10 mouse cellular contexts compared by ENCODE assay signal in genomic region chr4:131485126-131485825, GRCm38 (mm10).
DNase-seq lines count a peak whose midpoint lies in the region.
"Had no signal": no experiment of that assay in that cellular context is flagged by ENCODE, and none has a peak within 500 bp of the region (broad histone marks: within the 10 kb centered on the region; RNA-seq: fewer than 3 reads in every experiment).

No protein-coding gene starts in this region.

- H3K4me3 ChIP-seq in limb, embryonic 10.5 days, result peak overlapping the region; percentile 27

- H3K27ac ChIP-seq in limb, embryonic 10.5 days, result peak overlapping the region; percentile 90

- 59% methylated on average over 13 of the region's 13 CpGs for WGBS in limb, embryonic 10.5 days

- no peaks in the 10 kb centered on the region for H3K27me3 ChIP-seq in limb, embryonic 10.5 days (ENCODE audit: low read depth, poor library complexity, severe bottlenecking)

- H3K36me3 ChIP-seq in limb, embryonic 10.5 days, result no peaks in the 10 kb centered on the region
- H3K36me3 ChIP-seq: G1E had no signal

- peak; percentile 43 to 53 for DNase-seq in cerebellum, postnatal 10 days
- DNase-seq in cerebellum, postnatal 4 days (ENCODE audit: low spot score in 2 of 2), result no peak
- peak; percentile 60 for DNase-seq in right cerebral cortex, adult 18-20 months
- no peak for DNase-seq in right cerebral cortex, adult 2 months (ENCODE audit: low spot score in 2 of 2)
- peak; percentile 59 for DNase-seq in limb, embryonic 10.5 days (ENCODE audit: low spot score)
- DNase-seq in adrenal gland, adult 2 months, result no peak
- DNase-seq in Muller cell, postnatal 12 days (ENCODE audit: inconsistent ontology term), result no peak
- DNase-seq in lung, postnatal 4 days, result no peak
- DNase-seq: kidney, postnatal 10 days had no signal

- no peaks in the 10 kb centered on the region for H3K9me3 ChIP-seq in limb, embryonic 10.5 days (replicated peaks)
- H3K9me3 ChIP-seq: G1E had no signal

- peaks cover 89% of the 10 kb centered on the region for H3K4me1 ChIP-seq in limb, embryonic 10.5 days

Comparison
In these comparisons a context has a peak if more than half of its experiments do, and no peak if none do; other contexts are left out.
1. DNase-seq: peak in cerebellum, postnatal 10 days (2 of 2), right cerebral cortex, adult 18-20 months (single experiment) and limb, embryonic 10.5 days (single experiment); none in cerebellum, postnatal 4 days (0 of 2), right cerebral cortex, adult 2 months (0 of 2), adrenal gland, adult 2 months (single experiment), Muller cell, postnatal 12 days (single experiment) and lung, postnatal 4 days (0 of 2).